Mouse (Mus musculus) ES-E14 (cell line): ENCODE results near the gene Jade1.

Experiments used
- CHD2 ChIP-seq: IDR thresholded peaks from 2 replicates; pipeline ENCODE4 v1.6.1; 2014; ENCODE audit warnings: mild to moderate bottlenecking, low read depth, low read length, inconsistent platforms
- HCFC1 ChIP-seq: IDR thresholded peaks from 2 replicates; pipeline ENCODE4 v1.6.1; 2012; ENCODE audit warnings: low read length, inconsistent platforms, borderline replicate concordance; ENCODE audit not compliant: insufficient read depth
- MAFK ChIP-seq: IDR thresholded peaks from 2 replicates; pipeline ENCODE4 v1.6.1; 2014; ENCODE audit warnings: mild to moderate bottlenecking, low read depth, low read length, inconsistent platforms; ENCODE audit not compliant: insufficient read depth
- ZC3H11A ChIP-seq: IDR thresholded peaks from 2 replicates; pipeline ENCODE4 v1.6.1; 2012; ENCODE audit warnings: low read depth, mild to moderate bottlenecking, inconsistent platforms, low read length, borderline replicate concordance
- ZNF384 ChIP-seq: IDR thresholded peaks from 2 replicates; pipeline ENCODE4 v1.6.1; 2012; ENCODE audit warnings: low read depth, low read length, inconsistent platforms

DNA sequence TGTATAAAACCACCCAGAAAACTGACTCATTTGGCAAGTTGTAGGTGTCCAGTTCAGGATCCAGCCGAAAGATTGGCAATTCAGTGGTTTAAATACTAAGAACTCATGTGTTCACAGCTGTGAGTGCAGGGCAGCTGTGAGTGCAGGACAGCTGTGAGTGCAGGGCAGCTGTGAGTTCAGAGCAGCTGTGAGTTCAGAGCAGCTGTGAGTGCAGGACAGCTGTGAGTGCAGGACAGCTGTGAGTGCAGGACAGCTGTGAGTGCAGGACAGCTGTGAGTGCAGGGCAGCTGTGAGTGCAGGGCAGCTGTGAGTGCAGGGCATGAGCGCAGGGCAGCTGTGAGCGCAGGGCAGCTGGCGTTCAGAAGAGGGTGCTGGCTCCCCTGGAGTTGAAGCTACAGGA, 39.5 kb downstream of the Jade1 start:
- no peak for TF ChIP-seq MAFK
- TF ChIP-seq CHD2 = no peak
- TF ChIP-seq ZNF384 = no peak
- TF ChIP-seq ZC3H11A = no peak
- TF ChIP-seq HCFC1 = no peak
